Mouse (Mus musculus): Measurements from ENCODE around the gene Fcgr2b. TPM values are rescaled to one million over a fixed set of nuclear protein-coding genes. Genes with fewer than 3 reads are reported as not detected.

The Fcgr2b gene
- total RNA-seq, 2 experiments from 2014 or later = 6.8 to 7.3 TPM

- DNase-seq = no peak
Observed at GRCm38 (mm10) chr1:170926941-170927340, 49.4 kb downstream of the Fcgr2b start.

DNA sequence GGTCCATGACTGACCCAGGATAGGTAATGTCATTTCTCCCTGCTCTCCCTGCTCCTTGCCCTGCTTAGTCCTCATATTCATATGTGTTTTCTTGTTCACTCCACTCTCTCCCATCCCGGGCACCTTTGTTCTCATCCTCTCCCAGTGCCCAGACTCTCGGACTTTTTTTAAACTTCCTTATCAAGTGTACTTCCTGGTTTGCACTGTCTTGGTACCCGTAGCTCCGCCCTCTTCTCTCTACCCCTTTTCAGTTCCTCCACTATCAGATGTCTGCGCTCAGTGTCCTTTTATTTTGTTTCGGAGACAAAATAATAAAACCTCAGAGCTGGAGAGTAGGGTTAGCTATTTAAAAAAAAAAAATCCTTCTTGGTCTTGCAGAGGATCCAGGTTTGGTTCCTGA, 51.9 kb downstream of the Fcgr2b start:
- DNase-seq = peak; percentile 36 to 60

DNA sequence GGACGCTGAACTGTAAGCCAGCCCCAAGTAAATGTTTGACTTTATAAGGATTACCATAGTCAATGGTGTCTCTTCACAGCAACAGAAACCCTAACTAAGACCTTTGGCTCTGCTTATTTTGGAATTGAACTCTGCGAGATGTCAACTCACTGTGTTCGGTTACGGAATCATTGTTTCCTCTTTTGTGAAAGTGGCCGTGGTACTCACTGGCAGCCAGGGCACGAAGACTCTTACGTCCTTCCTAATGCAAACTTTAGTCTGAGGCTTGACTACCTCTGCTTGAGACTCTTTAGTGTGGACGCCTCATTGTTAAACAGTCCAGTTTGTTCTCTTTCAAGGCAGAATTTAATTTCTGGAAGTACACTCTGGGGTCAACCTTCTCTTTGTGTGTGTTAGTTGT, 57.0 kb downstream of the Fcgr2b start:
- no peak for DNase-seq

- no peak for DNase-seq
Observed at GRCm38 (mm10) chr1:170915657-170916056, 60.7 kb downstream of the Fcgr2b start.

- no peak for DNase-seq
Observed at GRCm38 (mm10) chr1:170912891-170913615, 63.3 kb downstream of the Fcgr2b start, which contains the start of gene Fcrlb. Gene Fcrlb (minus strand): TSS chr1:170912941.

- DNase-seq = no peak
Observed at GRCm38 (mm10) chr1:170911907-170912660, 64.3 kb downstream of the Fcgr2b start.

Other genes with a start within 250 kb of the Fcgr2b start
- 10 to 100 TPM; 66.1 to 66.3 TPM for gene Atf6, start 108.8 kb downstream of the Fcgr2b start, total RNA-seq (2021)
- under 1 TPM; 0.45 to 0.49 TPM for gene Gm26620, start 91.5 kb downstream of the Fcgr2b start, total RNA-seq (2021)
- 1 to 10 TPM; 8.1 to 8.3 TPM for gene Dusp12, start 91.0 kb downstream of the Fcgr2b start, total RNA-seq (2021)
- not detected for gene Fcrlb, start 63.6 kb downstream of the Fcgr2b start, total RNA-seq (2021)
- 1 to 10 TPM in 1 of 2 experiments, under 1 TPM in 1; 0.22 to 2.7 TPM for gene Fcrla, start 49.0 kb downstream of the Fcgr2b start, total RNA-seq (2021)
- under 1 TPM; 0.35 to 0.59 TPM for gene Fcgr4, start 42.4 kb upstream of the Fcgr2b start, total RNA-seq (2021)
- 10 to 100 TPM; 12.7 to 12.9 TPM for gene Fcgr3, start 88.4 kb upstream of the Fcgr2b start, total RNA-seq (2021)
- 1 to 10 TPM in 1 of 2 experiments, under 1 TPM in 1; 0.60 to 1.4 TPM for gene Cfap126, start 137.4 kb upstream of the Fcgr2b start, total RNA-seq (2021)
- 1,000 to 10,000 TPM; 1,188 to 1,220 TPM for gene Sdhc, start 174.1 kb upstream of the Fcgr2b start, total RNA-seq (2021)
- gene Mpz, start 174.2 kb upstream of the Fcgr2b start, total RNA-seq (2021) = under 1 TPM; 0.55 to 0.75 TPM
- 100 to 1,000 TPM; 196 to 272 TPM for gene Pcp4l1, start 219.7 kb upstream of the Fcgr2b start, total RNA-seq (2021)
- not detected for gene Nr1i3, start 237.4 kb upstream of the Fcgr2b start, total RNA-seq (2021)
- gene Tomm40l, start 246.0 kb upstream of the Fcgr2b start, total RNA-seq (2021) = 10 to 100 TPM; 89.6 to 92.9 TPM
- 1 to 10 TPM; 2.0 to 2.7 TPM for gene Apoa2, start 248.5 kb upstream of the Fcgr2b start, total RNA-seq (2021)